Mouse (Mus musculus) small intestine, adult 10 weeks (tissue): ENCODE measurements around the gene Pcyt1a. TPM values are rescaled to one million over a fixed set of nuclear protein-coding genes. Genes with fewer than 3 reads are reported as not detected.

Experiments used
- polyA plus RNA-seq: library from polyadenylated mRNA; stranded (reverse); fragments of 350-450 nt; fragmentation: Illumina TruSeq; extraction: RNeasy Lipid Tissue Mini Kit (QIAGEN cat#74804); gene quantifications from one replicate; pipeline ENCODE4 v1.2.3, GENCODE M21; 2014; ENCODE audit warnings: low replicate concordance

Pcyt1a gene
- 134 TPM for polyA plus RNA-seq

DNA sequence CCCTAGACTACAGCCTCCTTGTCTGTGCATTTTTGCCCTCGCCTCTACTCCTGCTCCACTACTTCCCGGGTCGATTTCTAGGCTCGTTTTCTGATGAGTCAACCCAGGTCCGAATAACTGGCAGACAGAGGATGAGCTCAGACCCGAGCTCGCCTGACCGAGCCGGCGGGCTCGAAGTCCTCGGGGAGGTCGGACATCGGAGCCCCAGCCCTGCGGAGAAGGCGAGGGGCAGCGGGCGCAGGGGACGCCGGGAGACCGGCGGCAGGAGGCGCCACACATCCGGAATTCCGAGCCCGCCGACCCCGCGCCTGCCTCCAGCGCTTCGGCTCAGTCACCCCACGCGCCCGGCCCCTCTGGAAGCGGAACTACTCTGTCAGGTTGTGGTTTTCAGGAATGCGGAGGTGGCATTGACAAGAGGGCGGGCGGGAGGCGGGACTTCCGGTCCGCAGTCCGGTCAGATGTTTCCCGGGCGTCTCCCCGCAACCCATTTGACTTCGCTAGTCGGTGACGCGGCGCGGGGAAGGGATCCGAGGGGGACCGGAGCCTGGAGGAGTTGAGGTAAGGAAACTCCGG lies at the start of gene Pcyt1a:
Gene Pcyt1a, plus strand, starts transcription at position 448 of the 573 bp plus-strand sequence.

DNA sequence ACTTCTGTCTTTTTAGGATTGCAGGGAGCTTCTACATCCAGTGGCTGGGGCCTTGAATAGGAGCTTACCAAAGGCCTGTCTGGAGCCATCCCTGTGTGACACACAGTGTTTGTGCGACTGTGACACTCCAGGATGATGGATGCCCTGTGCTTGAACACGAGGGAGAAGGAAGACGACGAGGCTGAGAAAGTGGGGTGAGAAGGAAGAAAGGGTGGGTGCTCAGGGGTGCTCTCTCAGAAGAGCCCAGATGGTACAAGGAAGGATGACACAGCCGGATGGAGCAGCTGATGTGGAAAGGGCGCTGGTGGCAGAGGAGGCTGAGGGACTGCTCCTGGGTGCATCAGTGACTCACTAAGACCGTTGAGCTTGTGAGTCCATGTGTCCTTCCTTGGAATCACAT lies 30.5 kb upstream of the Pcyt1a start, which contains the start of gene Tm4sf19:
Gene Tm4sf19, plus strand, starts transcription at position 240 of the 400 bp plus-strand sequence.

GRCm38 (mm10) chr16:32419517-32420483 lies 10.9 kb upstream of the Pcyt1a start, which contains the start of gene Tctex1d2:
Tctex1d2 (plus strand) TSS chr16:32419702.

DNA sequence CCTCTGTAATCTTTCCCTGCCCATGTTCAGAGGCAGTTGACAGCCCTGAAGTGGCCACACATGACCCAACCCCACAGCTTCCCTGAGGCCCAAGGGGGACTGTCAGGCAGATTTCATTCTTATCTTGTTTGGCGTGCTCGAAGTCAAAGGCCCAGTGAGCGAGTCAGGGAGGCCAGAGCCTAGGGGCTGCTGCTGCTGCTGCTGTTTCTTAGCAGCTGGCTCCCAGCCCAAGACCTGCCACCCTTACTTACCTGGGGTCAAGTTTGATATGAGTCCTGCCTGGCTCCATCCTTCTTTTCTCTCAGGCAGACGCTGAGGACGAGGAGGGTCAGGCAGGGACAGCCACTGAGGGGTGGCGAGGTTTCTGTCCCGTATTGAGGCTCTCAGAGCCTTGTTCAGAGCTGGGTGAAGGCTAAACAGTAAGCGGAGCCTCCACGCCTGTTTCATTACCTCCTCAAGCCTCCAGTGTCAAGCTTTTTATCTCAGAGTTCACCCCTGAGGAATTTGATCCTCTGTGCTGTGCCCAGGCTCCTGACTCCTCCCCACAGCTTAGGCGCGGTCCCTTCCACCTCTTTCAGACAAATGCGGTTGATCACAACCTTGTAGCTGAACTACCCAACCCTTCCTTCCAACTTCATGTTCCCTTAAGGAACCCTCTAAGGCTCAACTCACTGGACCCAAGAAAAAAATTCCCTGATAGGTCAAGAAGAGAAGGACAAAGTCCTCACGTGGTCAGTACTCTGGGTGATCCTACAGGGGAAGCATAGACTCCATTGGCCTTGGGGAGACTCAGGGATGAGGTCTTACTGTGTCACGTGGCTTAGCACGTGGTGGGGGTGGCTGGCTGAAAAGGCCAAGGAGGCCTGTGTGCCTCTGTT lies 56.8 kb downstream of the Pcyt1a start, which contains the start of gene Slc51a:
Gene Slc51a, minus strand, starts transcription at position 646 of the 878 bp plus-strand sequence.

GRCm38 (mm10) chr16:32495965-32496364 lies 65.2 kb downstream of the Pcyt1a start, which contains the start of gene Zdhhc19:
Zdhhc19 (plus strand) TSS chr16:32496265.

Other genes with a start within 250 kb of the Pcyt1a start
- 21.9 TPM for gene Fbxo45, start 183.8 kb upstream of the Pcyt1a start, polyA plus RNA-seq
- gene Wdr53, start 183.7 kb upstream of the Pcyt1a start, polyA plus RNA-seq: 2.0 TPM
- gene Smco1, start 159.5 kb upstream of the Pcyt1a start, polyA plus RNA-seq: not detected
- 31.9 TPM for gene Rnf168, start 153.5 kb upstream of the Pcyt1a start, polyA plus RNA-seq
- gene Ubxn7, start 98.7 kb upstream of the Pcyt1a start, polyA plus RNA-seq: 23.9 TPM
- gene Tm4sf19, start 30.4 kb upstream of the Pcyt1a start, polyA plus RNA-seq: not detected
- gene Tctex1d2, start 11.2 kb upstream of the Pcyt1a start, polyA plus RNA-seq: 23.1 TPM
- gene Slc51a, start 57.0 kb downstream of the Pcyt1a start, polyA plus RNA-seq: 9.4 TPM
- not detected for gene Zdhhc19, start 65.3 kb downstream of the Pcyt1a start, polyA plus RNA-seq
- 330 TPM for gene Tfrc, start 178.0 kb downstream of the Pcyt1a start, polyA plus RNA-seq
- 0.37 TPM for gene Tnk2, start 213.0 kb downstream of the Pcyt1a start, polyA plus RNA-seq